Mouse (Mus musculus) forebrain, embryonic 13.5 days (tissue): ENCODE data around the gene Ltbp3. TPM values are rescaled to one million over a fixed set of nuclear protein-coding genes. Genes with fewer than 3 reads are reported as not detected.
"Not testable (repeated sequence)": the region's sequence is repeated elsewhere in the genome, so short reads cannot be mapped to it uniquely, and the experiment has no call there.

Source experiments
- ATAC-seq: fragments of 200-750 bp; cut with Nextera tagmentation; 2 replicates; pipeline ENCODE4 v1.8.0; 2017
- H3K27ac ChIP-seq: fragments of 300-500 bp; sonication (generic); 2 replicates; pipeline ENCODE4 v1.5.1; 2015; ENCODE audit warnings: inconsistent platforms, mild to moderate bottlenecking, moderate library complexity
- H3K27me3 ChIP-seq: fragments of 300-500 bp; sonication (generic); 2 replicates; pipeline ENCODE4 v1.6.1; 2015; ENCODE audit warnings: mild to moderate bottlenecking, inconsistent platforms
- H3K36me3 ChIP-seq: fragments of 300-500 bp; sonication (generic); 2 replicates; pipeline ENCODE4 v1.6.1; 2015; ENCODE audit warnings: mild to moderate bottlenecking, inconsistent platforms; ENCODE audit not compliant: poor library complexity, severe bottlenecking
- H3K4me1 ChIP-seq: fragments of 300-500 bp; sonication (generic); 2 replicates; pipeline ENCODE4 v1.6.1; 2015; ENCODE audit warnings: inconsistent platforms
- H3K4me2 ChIP-seq: fragments of 300-500 bp; sonication (generic); 2 replicates; pipeline ENCODE4 v1.6.1; 2015; ENCODE audit warnings: inconsistent platforms, mild to moderate bottlenecking, moderate library complexity
- H3K4me3 ChIP-seq: fragments of 300-500 bp; sonication (generic); 2 replicates; pipeline ENCODE4 v1.5.1; 2015; ENCODE audit warnings: mild to moderate bottlenecking, inconsistent platforms
- H3K9ac ChIP-seq: fragments of 300-500 bp; sonication (generic); 2 replicates; pipeline ENCODE4 v1.6.1; 2015; ENCODE audit warnings: mild to moderate bottlenecking, inconsistent platforms
- H3K9me3 ChIP-seq: fragments of 300-500 bp; sonication (generic); replicated peaks from 2 replicates; pipeline ENCODE4 v1.6.1; 2016; ENCODE audit warnings: inconsistent platforms
- WGBS: fragments of 180-500 bp; shearing (Covaris S2); methylation state at CpG from one replicate; pipeline ENCODE4 v1.1.7; 2015; 5-methylcytosine and 5-hydroxymethylcytosine counted together
- polyA plus RNA-seq: library from polyadenylated mRNA; unstranded; fragments of >200 nt; fragmentation: Nextera tagmentation; extraction: Ambion mirVana; gene quantifications from 2 replicates; pipeline ENCODE4 v1.2.1, GENCODE M21; 2015

The Ltbp3 gene
- polyA plus RNA-seq, 1 experiment from 2014 or later: 8.3 TPM

GRCm38 (mm10) chr19:5787920-5788319 lies 47.2 kb downstream of the Ltbp3 start:
- WGBS: 87% methylated on average over 7 of the region's 7 CpGs
- no peaks in the 10 kb centered on the region for H3K36me3 ChIP-seq
- no peak overlapping the region for H3K27ac ChIP-seq
- no peaks in the 10 kb centered on the region for H3K9me3 ChIP-seq
- H3K4me2 ChIP-seq: no peak overlapping the region
- no peak for ATAC-seq
- no peaks in the 10 kb centered on the region for H3K27me3 ChIP-seq
- H3K9ac ChIP-seq: no peak overlapping the region
- H3K4me3 ChIP-seq: no peak overlapping the region
- no peaks in the 10 kb centered on the region for H3K4me1 ChIP-seq

- no peaks in the 10 kb centered on the region for H3K9me3 ChIP-seq
- no peaks in the 10 kb centered on the region for H3K36me3 ChIP-seq
- no peaks in the 10 kb centered on the region for H3K4me1 ChIP-seq
- no peak overlapping the region for H3K4me2 ChIP-seq
- no peak overlapping the region for H3K4me3 ChIP-seq
- no peak overlapping the region for H3K9ac ChIP-seq
- no peak overlapping the region for H3K27ac ChIP-seq
- ATAC-seq: no peak
- WGBS: 86% methylated on average over 7 of the region's 7 CpGs
- no peaks in the 10 kb centered on the region for H3K27me3 ChIP-seq
Observed at GRCm38 (mm10) chr19:5788620-5789019, 47.9 kb downstream of the Ltbp3 start.

- Histone ChIP-seq H3K27ac (no peak overlapping the region), H3K9me3 (no peaks in the 10 kb centered on the region), H3K9ac (no peak overlapping the region), H3K27me3 (no peaks in the 10 kb centered on the region), H3K4me1 (peaks cover 4% of the 10 kb centered on the region; the same call in 1 of the 2 replicates), H3K4me2 (no peak overlapping the region), H3K4me3 (no peak overlapping the region), H3K36me3 (no peaks in the 10 kb centered on the region)
- 68% methylated on average over 5 of the region's 5 CpGs for WGBS
- no peak for ATAC-seq
Observed at GRCm38 (mm10) chr19:5789066-5789465, 48.4 kb downstream of the Ltbp3 start.

- no peak overlapping the region for H3K4me3 ChIP-seq
- peaks cover 17% of the 10 kb centered on the region for H3K36me3 ChIP-seq
- H3K27me3 ChIP-seq: no peaks in the 10 kb centered on the region
- WGBS: 71% methylated on average over 4 of the region's 4 CpGs
- no peak overlapping the region for H3K4me2 ChIP-seq
- H3K4me1 ChIP-seq: peaks cover 25% of the 10 kb centered on the region
- H3K9me3 ChIP-seq: no peaks in the 10 kb centered on the region
- H3K27ac ChIP-seq: no peak overlapping the region
- ATAC-seq: no peak
- no peak overlapping the region for H3K9ac ChIP-seq
Observed at GRCm38 (mm10) chr19:5791329-5791728, 50.6 kb downstream of the Ltbp3 start.

GRCm38 (mm10) chr19:5793116-5793515 lies 52.4 kb downstream of the Ltbp3 start:
- peaks cover 42% of the 10 kb centered on the region for H3K4me1 ChIP-seq
- no peak overlapping the region for H3K4me3 ChIP-seq
- peak; percentile 52 for ATAC-seq
- H3K36me3 ChIP-seq: peaks cover 35% of the 10 kb centered on the region
- H3K9me3 ChIP-seq: no peaks in the 10 kb centered on the region
- H3K9ac ChIP-seq: no peak overlapping the region
- no peak overlapping the region for H3K4me2 ChIP-seq
- 3% methylated on average over 2 of the region's 2 CpGs for WGBS
- H3K27ac ChIP-seq: peak overlapping the region; percentile 40; the same call in 1 of the 2 replicates
- no peaks in the 10 kb centered on the region for H3K27me3 ChIP-seq

- H3K9me3 ChIP-seq, H3K9ac ChIP-seq, H3K27me3 ChIP-seq, H3K4me3 ChIP-seq: not testable (repeated sequence)
- Histone ChIP-seq H3K36me3 (peaks cover 44% of the 10 kb centered on the region), H3K27ac (peak overlapping the region; percentile 69), H3K4me1 (peaks cover 42% of the 10 kb centered on the region), H3K4me2 (0 out of 2 replicates have a peak overlapping the region, but pooled peaks have one; percentile 3)
- 40% methylated on average over 7 of the region's 7 CpGs for WGBS
- ATAC-seq: peak; percentile 39
Observed at GRCm38 (mm10) chr19:5793917-5794770, 53.4 kb downstream of the Ltbp3 start.

- no peaks in the 10 kb centered on the region for H3K27me3 ChIP-seq
- H3K4me2 ChIP-seq: peak overlapping the region; percentile 99
- H3K9me3 ChIP-seq: no peaks in the 10 kb centered on the region
- peaks cover 44% of the 10 kb centered on the region for H3K36me3 ChIP-seq
- H3K27ac ChIP-seq: peak overlapping the region; percentile 66; the same call in 1 of the 2 replicates
- ATAC-seq: peak; percentile 39
- peaks cover 42% of the 10 kb centered on the region for H3K4me1 ChIP-seq
- peak overlapping the region; percentile 99; the same call in 1 of the 2 replicates for H3K9ac ChIP-seq
- WGBS: 49% methylated on average over 5 of the region's 5 CpGs
- peak overlapping the region; percentile 98 for H3K4me3 ChIP-seq
Observed at GRCm38 (mm10) chr19:5794771-5795576, 54.3 kb downstream of the Ltbp3 start.

- Histone ChIP-seq H3K27me3 (no peaks in the 10 kb centered on the region), H3K9me3 (no peaks in the 10 kb centered on the region), H3K9ac (peak overlapping the region; percentile 99), H3K36me3 (peaks cover 44% of the 10 kb centered on the region), H3K27ac (no peak overlapping the region; the same call in 1 of the 2 replicates), H3K4me3 (peak overlapping the region; percentile 98), H3K4me2 (peak overlapping the region; percentile 99), H3K4me1 (peaks cover 42% of the 10 kb centered on the region)
- no peak for ATAC-seq
- 69% methylated on average over 11 of the region's 11 CpGs for WGBS
Observed at GRCm38 (mm10) chr19:5795668-5796572, 55.2 kb downstream of the Ltbp3 start.

- Histone ChIP-seq H3K9ac (peak overlapping the region; percentile 99), H3K9me3 (no peaks in the 10 kb centered on the region), H3K27me3 (no peaks in the 10 kb centered on the region), H3K36me3 (peaks cover 44% of the 10 kb centered on the region), H3K4me3 (peak overlapping the region; percentile 98), H3K4me2 (peak overlapping the region; percentile 99), H3K27ac (peak overlapping the region; percentile 54), H3K4me1 (peaks cover 42% of the 10 kb centered on the region)
- WGBS: 67% methylated on average over 7 of the region's 7 CpGs
- no peak for ATAC-seq
Observed at GRCm38 (mm10) chr19:5796573-5797111, 55.9 kb downstream of the Ltbp3 start.

GRCm38 (mm10) chr19:5797381-5798111 lies 56.8 kb downstream of the Ltbp3 start:
- Histone ChIP-seq H3K4me2 (peak overlapping the region; percentile 99), H3K27me3 (no peaks in the 10 kb centered on the region), H3K27ac (peak overlapping the region; percentile 54), H3K4me3 (peak overlapping the region; percentile 98), H3K36me3 (peaks cover 44% of the 10 kb centered on the region), H3K9ac (peak overlapping the region; percentile 99), H3K9me3 (no peaks in the 10 kb centered on the region), H3K4me1 (peaks cover 42% of the 10 kb centered on the region)
- WGBS: 22% methylated on average over 7 of the region's 7 CpGs
- ATAC-seq: no peak
